Mouse (Mus musculus): ENCODE results near the gene Ltbp1. TPM values are rescaled to one million over a fixed set of nuclear protein-coding genes. Genes with fewer than 3 reads are reported as not detected.

Gene Ltbp1
- total and polyA plus RNA-seq, 3 experiments: 0.01 to 0.04 TPM; not detected in 1

- H3K27ac ChIP-seq (ENCODE audit: control insufficient read depth, low read depth, low read length): no peak overlapping the region
- H3K4me1 ChIP-seq (ENCODE audit: control insufficient read depth in 1 of 2, insufficient read depth in 2 of 2, low read length in 2 of 2): no peaks in the 10 kb centered on the region
- H3K27me3 ChIP-seq (ENCODE audit: control insufficient read depth in 1 of 2, insufficient read depth in 2 of 2, low read length in 2 of 2): peaks cover 0 to 3% of the 10 kb centered on the region in 2 experiments; a peak in 1 of 4 replicates
- no peaks in the 10 kb centered on the region for H3K79me2 ChIP-seq (ENCODE audit: control insufficient read depth, insufficient read depth, low read length, poor library complexity)
- no peaks in the 10 kb centered on the region for H3K9me3 ChIP-seq (replicated peaks; ENCODE audit: insufficient read depth, low read length)
- H3K36me3 ChIP-seq (ENCODE audit: control insufficient read depth in 1 of 2, insufficient read depth in 2 of 2, low read length in 2 of 2): no peaks in the 10 kb centered on the region
- DNase-seq (ENCODE audit: low read depth, low spot score): no peak
- H3K4me3 ChIP-seq (ENCODE audit: control insufficient read depth in 1 of 2, insufficient read depth in 1 of 2, low read depth in 2 of 2, low read length in 2 of 2): no peak overlapping the region
- no peak for TF ChIP-seq SMC3 (IDR thresholded peaks at IDR 0.05; ENCODE audit: low read depth, low read length)
- no peak for TF ChIP-seq ZC3H11A (IDR thresholded peaks at IDR 0.05; ENCODE audit: low read depth, low read length)
- no peak for TF ChIP-seq MEF2A (IDR thresholded peaks at IDR 0.05; ENCODE audit: extremely low read depth, insufficient replicate concordance, low read depth, low read length, poor library complexity, severe bottlenecking)
- no peak for TF ChIP-seq MYB (IDR thresholded peaks at IDR 0.05; ENCODE audit: low read depth, low read length)
- TF ChIP-seq ETS1 (IDR thresholded peaks at IDR 0.05; ENCODE audit: low read depth, low read length): no peak
- TF ChIP-seq E2F4 (IDR thresholded peaks at IDR 0.05; ENCODE audit: borderline replicate concordance, low read depth, low read length): no peak
- no peak for TF ChIP-seq NRF1 (IDR thresholded peaks at IDR 0.05; ENCODE audit: insufficient read depth, low read depth, low read length, poor library complexity, severe bottlenecking)
- TF ChIP-seq USF2 (IDR thresholded peaks at IDR 0.05; ENCODE audit: borderline replicate concordance in 1 of 2, insufficient read depth in 1 of 2, low read depth in 1 of 2, low read length in 2 of 2): no peak
- no peak for TF ChIP-seq MAZ (IDR thresholded peaks at IDR 0.05; ENCODE audit: low read depth, low read length)
- no peak for TF ChIP-seq NELFE (IDR thresholded peaks at IDR 0.05; ENCODE audit: low read depth, low read length)
- no peak for TF ChIP-seq ZMIZ1 (IDR thresholded peaks at IDR 0.05; ENCODE audit: low read depth, low read length)
- no peak for TF ChIP-seq POLR2AphosphoS5 (IDR thresholded peaks at IDR 0.05; ENCODE audit: borderline replicate concordance, low read depth, low read length)
- TF ChIP-seq POLR2A (IDR thresholded peaks at IDR 0.05; ENCODE audit: control insufficient read depth in 1 of 2, insufficient read depth in 1 of 2, low read depth in 1 of 2, low read length in 2 of 2, poor library complexity in 1 of 2): no peak
- TF ChIP-seq GABPA (IDR thresholded peaks at IDR 0.05; ENCODE audit: low read depth, low read length): no peak
- TF ChIP-seq TCF12 (IDR thresholded peaks at IDR 0.05; ENCODE audit: low read depth, low read length): no peak
- TF ChIP-seq MYC (IDR thresholded peaks at IDR 0.05; ENCODE audit: low read depth, low read length): no peak
- no peak for TF ChIP-seq JUND (IDR thresholded peaks at IDR 0.05; ENCODE audit: low read depth, low read length)
- no peak overlapping the region for H3K9ac ChIP-seq (ENCODE audit: control insufficient read depth, low read depth, low read length, poor library complexity, severe bottlenecking)
These were observed 102.5 kb downstream of the Ltbp1 start for GRCm38 (mm10) chr17:75107879-75108278.

- no peak for DNase-seq (ENCODE audit: low read depth, low spot score)
- Histone ChIP-seq H3K4me3 (ENCODE audit: control insufficient read depth in 1 of 2, insufficient read depth in 1 of 2, low read depth in 2 of 2, low read length in 2 of 2) (no peak overlapping the region), H3K9ac (ENCODE audit: control insufficient read depth, low read depth, low read length, poor library complexity, severe bottlenecking) (no peak overlapping the region), H3K27me3 (ENCODE audit: control insufficient read depth in 1 of 2, insufficient read depth in 2 of 2, low read length in 2 of 2) (peaks cover 0 to 3% of the 10 kb centered on the region in 2 experiments; a peak in 1 of 4 replicates), H3K36me3 (ENCODE audit: control insufficient read depth in 1 of 2, insufficient read depth in 2 of 2, low read length in 2 of 2) (no peaks in the 10 kb centered on the region), H3K9me3 (replicated peaks; ENCODE audit: insufficient read depth, low read length) (no peaks in the 10 kb centered on the region), H3K4me1 (ENCODE audit: control insufficient read depth in 1 of 2, insufficient read depth in 2 of 2, low read length in 2 of 2) (no peaks in the 10 kb centered on the region), H3K27ac (ENCODE audit: control insufficient read depth, low read depth, low read length) (no peak overlapping the region), H3K79me2 (ENCODE audit: control insufficient read depth, insufficient read depth, low read length, poor library complexity) (no peaks in the 10 kb centered on the region)
- no peak for TF ChIP-seq BHLHE40 (IDR thresholded peaks at IDR 0.05; ENCODE audit: borderline replicate concordance, low read depth, low read length)
- no peak for TF ChIP-seq GABPA (IDR thresholded peaks at IDR 0.05; ENCODE audit: low read depth, low read length)
- TF ChIP-seq RAD21 (IDR thresholded peaks at IDR 0.05; ENCODE audit: low read depth, low read length): no peak
- TF ChIP-seq NELFE (IDR thresholded peaks at IDR 0.05; ENCODE audit: low read depth, low read length): no peak
- TF ChIP-seq MAX (IDR thresholded peaks at IDR 0.05; ENCODE audit: low read length): no peak
- no peak for TF ChIP-seq HCFC1 (IDR thresholded peaks at IDR 0.05; ENCODE audit: low read depth, low read length)
- TF ChIP-seq CHD1 (IDR thresholded peaks at IDR 0.05; ENCODE audit: low read depth, low read length): no peak
- TF ChIP-seq MAFK (IDR thresholded peaks at IDR 0.05; ENCODE audit: borderline replicate concordance, low read depth, low read length): no peak
- no peak for TF ChIP-seq POLR2A (IDR thresholded peaks at IDR 0.05; ENCODE audit: control insufficient read depth in 1 of 2, insufficient read depth in 1 of 2, low read depth in 1 of 2, low read length in 2 of 2, poor library complexity in 1 of 2)
- TF ChIP-seq MYB (IDR thresholded peaks at IDR 0.05; ENCODE audit: low read depth, low read length): no peak
- no peak for TF ChIP-seq ETS1 (IDR thresholded peaks at IDR 0.05; ENCODE audit: low read depth, low read length)
- TF ChIP-seq ZMIZ1 (IDR thresholded peaks at IDR 0.05; ENCODE audit: low read depth, low read length): no peak
- no peak for TF ChIP-seq ELF1 (IDR thresholded peaks at IDR 0.05; ENCODE audit: low read depth, low read length)
- TF ChIP-seq CHD2 (IDR thresholded peaks at IDR 0.05; ENCODE audit: low read length): no peak
- TF ChIP-seq SIN3A (IDR thresholded peaks at IDR 0.05; ENCODE audit: low read length): no peak
- no peak for TF ChIP-seq KAT2A (conservative IDR thresholded peaks at IDR 0.05; ENCODE audit: low read depth, low read length)
- no peak for TF ChIP-seq MYC (IDR thresholded peaks at IDR 0.05; ENCODE audit: low read depth, low read length)
- TF ChIP-seq EP300 (IDR thresholded peaks at IDR 0.05; ENCODE audit: low read depth in 1 of 2, low read length in 2 of 2): no peak
- no peak for TF ChIP-seq ZKSCAN1 (IDR thresholded peaks at IDR 0.05; ENCODE audit: low read depth, low read length)
- TF ChIP-seq TCF12 (IDR thresholded peaks at IDR 0.05; ENCODE audit: low read depth, low read length): no peak
These were observed 103.8 kb downstream of the Ltbp1 start for GRCm38 (mm10) chr17:75109081-75109716.

All from MEL (cell line).